36 mouse cellular contexts compared by ENCODE assay signal in genomic region chr6:122553606-122554005, GRCm38 (mm10). TPM values are rescaled to one million over a fixed set of nuclear protein-coding genes. Genes with fewer than 3 reads are reported as not detected.
"Had no signal": no experiment of that assay in that cellular context is flagged by ENCODE, and none has a peak within 500 bp of the region (broad histone marks: within the 10 kb centered on the region; RNA-seq: fewer than 3 reads in every experiment).

Gene Aicda, plus strand, starts transcription at chr6:122553801.

- H3K27ac ChIP-seq: heart, adult 2 months; heart, embryonic 13.5 days; heart, embryonic 15.5 days; hindbrain, embryonic 13.5 days; hindbrain, embryonic 15.5 days; hindbrain, postnatal 0 days; kidney, embryonic 15.5 days; kidney, postnatal 0 days; layer of hippocampus, adult 2 months; left cerebral cortex, adult 2 months; limb, embryonic 10.5 days; limb, embryonic 12.5 days had no signal

- H3K36me3 ChIP-seq: heart, embryonic 13.5 days; heart, embryonic 15.5 days; hindbrain, embryonic 13.5 days; hindbrain, embryonic 15.5 days; kidney, embryonic 15.5 days; limb, embryonic 10.5 days; limb, embryonic 12.5 days had no signal

- ATAC-seq: hindbrain, postnatal 0 days; intestine, embryonic 16.5 days had no signal

- H3K4me1 ChIP-seq: hindbrain, embryonic 13.5 days; limb, embryonic 10.5 days; limb, embryonic 12.5 days had no signal

- H3K9ac ChIP-seq: heart, embryonic 13.5 days; heart, embryonic 15.5 days; hindbrain, embryonic 13.5 days; hindbrain, embryonic 15.5 days; kidney, embryonic 15.5 days; limb, embryonic 12.5 days had no signal

- H3K4me2 ChIP-seq: heart, embryonic 11.5 days; heart, embryonic 13.5 days; heart, embryonic 15.5 days; hindbrain, embryonic 13.5 days; hindbrain, embryonic 15.5 days; kidney, embryonic 15.5 days; limb, embryonic 12.5 days; liver, embryonic 11.5 days had no signal

- H3K9me3 ChIP-seq: heart, embryonic 13.5 days; heart, embryonic 15.5 days; hindbrain, embryonic 13.5 days; hindbrain, embryonic 15.5 days; kidney, embryonic 15.5 days; limb, embryonic 10.5 days; limb, embryonic 12.5 days had no signal

- DNase-seq: gastrocnemius, postnatal 14 days; gastrocnemius, postnatal 36 days; heart, adult 11 months; heart, adult 2 months; heart, postnatal 14 days; heart, postnatal 36 days; kidney, adult 11 months; kidney, adult 2 months; kidney, adult 9 months; kidney, postnatal 14 days; kidney, postnatal 36 days; liver had no signal

- H3K4me3 ChIP-seq: heart, adult 2 months; heart, embryonic 13.5 days; heart, embryonic 15.5 days; hindbrain, embryonic 13.5 days; hindbrain, embryonic 15.5 days; kidney, embryonic 15.5 days; layer of hippocampus, adult 2 months; left cerebral cortex, adult 2 months; limb, embryonic 10.5 days; limb, embryonic 12.5 days had no signal

RNA-seq across cellular contexts. Expression of gene Aicda, which starts in this region (rescaled TPM):
- total RNA-seq: gastrocnemius, adult 18-20 months; gastrocnemius, adult 8-10 months; gastrocnemius, postnatal 14 days; gastrocnemius, postnatal 36 days; heart, adult 2 months; heart, postnatal 14 days; heart, postnatal 36 days; hematopoietic stem cell, adult 5-6 weeks; layer of hippocampus, adult 2 months; layer of hippocampus, postnatal 10 days; layer of hippocampus, postnatal 25 days; left cerebral cortex, adult 2 months; left cerebral cortex, postnatal 14 days; left cerebral cortex, postnatal 36 days had no signal
- polyA plus RNA-seq: gonadal fat pad, adult 2 months; heart, adult 2 months; heart, embryonic 13.5 days; heart, embryonic 15.5 days; heart, postnatal 0 days; hindbrain, embryonic 11.5 days; intestine, embryonic 16.5 days; kidney, adult 2 months; kidney, embryonic 15.5 days; kidney, postnatal 0 days; limb, embryonic 10.5 days had no signal
